Mouse (Mus musculus) spleen, adult 10 weeks (tissue): ENCODE measurements around the gene Dhx36. TPM values are rescaled to one million over a fixed set of nuclear protein-coding genes. Genes with fewer than 3 reads are reported as not detected.

Experiments used
- polyA plus RNA-seq: library from polyadenylated mRNA; stranded (reverse); fragments of 350-450 nt; fragmentation: Illumina TruSeq; extraction: RNeasy Lipid Tissue Mini Kit (QIAGEN cat#74804); gene quantifications from one replicate; pipeline ENCODE4 v1.2.3, GENCODE M21; 2015; ENCODE audit warnings: low replicate concordance; ENCODE audit not compliant: insufficient read depth

Gene Dhx36
- polyA plus RNA-seq, result 61.1 TPM

DNA sequence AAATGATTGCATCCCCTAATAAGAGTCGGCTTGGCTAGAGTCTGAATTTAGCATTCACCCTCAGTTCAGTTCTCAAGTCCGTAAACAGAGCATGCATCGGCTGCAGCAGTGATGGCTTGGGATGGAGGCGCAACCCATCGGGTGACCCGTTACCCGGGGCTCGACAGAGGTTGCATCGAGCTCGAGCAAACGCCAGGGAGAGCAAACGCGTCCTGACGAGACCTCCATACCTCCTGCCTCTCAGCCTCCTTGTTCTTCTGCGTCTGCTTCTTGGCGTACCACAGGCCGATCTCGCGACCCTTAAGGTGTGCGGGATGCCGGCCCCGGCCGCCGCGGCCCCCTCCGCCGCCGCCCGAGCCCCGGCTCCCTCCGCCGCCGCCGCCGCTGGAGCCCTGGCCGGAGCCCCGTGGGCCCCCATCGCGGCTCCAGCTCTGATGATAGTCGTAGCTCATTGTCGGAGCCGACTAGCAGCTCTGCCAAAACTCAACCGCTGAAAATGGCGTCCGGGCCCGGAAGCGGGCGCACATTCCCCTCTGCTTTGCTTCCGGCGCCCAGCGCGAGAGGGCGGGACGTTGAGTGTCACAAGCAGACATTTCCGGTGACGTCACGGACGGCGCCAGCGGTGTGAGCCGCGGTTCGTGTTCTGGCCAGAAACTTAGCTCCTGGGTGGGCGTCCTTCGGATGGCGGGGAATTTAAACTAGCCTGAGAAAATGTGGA, at the start of gene Dhx36:
Gene Dhx36, minus strand, starts transcription at position 517 of the 718 bp plus-strand sequence.

Other genes starting within 250 kb of the Dhx36 start
- 0.94 TPM for gene Arhgef26, start 168.7 kb downstream of the Dhx36 start, polyA plus RNA-seq
- not detected for gene Gpr149, start 98.1 kb upstream of the Dhx36 start, polyA plus RNA-seq